Mouse (Mus musculus) adrenal gland (tissue): ENCODE data around the gene Rnaseh2b.

Experiments used
- intact Hi-C: fragments of 180-260 bp; cut with DNase I; formaldehyde crosslinking; loops from one replicate; pipeline ENCODE4 v1.15.1; 2025

Gene Rnaseh2b

GRCm38 (mm10) chr14:62353372-62353771 is 61.0 kb downstream of the Rnaseh2b start:
- intact Hi-C loops, result no loop called here

- intact Hi-C loops, result no loop called here
Observed at GRCm38 (mm10) chr14:62353793-62354192, 61.4 kb downstream of the Rnaseh2b start.

GRCm38 (mm10) chr14:62355201-62355600 is 62.8 kb downstream of the Rnaseh2b start:
- intact Hi-C loops, result no loop called here

GRCm38 (mm10) chr14:62361263-62361980 is 69.0 kb downstream of the Rnaseh2b start:
- intact Hi-C loops, result no loop called here

GRCm38 (mm10) chr14:62363774-62364173 is 71.4 kb downstream of the Rnaseh2b start:
- intact Hi-C loops, result no loop called here

GRCm38 (mm10) chr14:62370819-62371218 is 78.4 kb downstream of the Rnaseh2b start:
- intact Hi-C loops, result no loop called here

- intact Hi-C loops, result no loop called here
Observed at GRCm38 (mm10) chr14:62374001-62374400, 81.6 kb downstream of the Rnaseh2b start.

GRCm38 (mm10) chr14:62375694-62376093 is 83.3 kb downstream of the Rnaseh2b start:
- intact Hi-C loops, result no loop called here

- intact Hi-C loops, result no loop called here
Observed at GRCm38 (mm10) chr14:62376115-62376514, 83.7 kb downstream of the Rnaseh2b start.

GRCm38 (mm10) chr14:62379391-62379790 is 87.0 kb downstream of the Rnaseh2b start:
- intact Hi-C loops, result no loop called here

GRCm38 (mm10) chr14:62380606-62381005 is 88.2 kb downstream of the Rnaseh2b start:
- intact Hi-C loops, result no loop called here

GRCm38 (mm10) chr14:62383109-62383508 is 90.7 kb downstream of the Rnaseh2b start:
- intact Hi-C loops, result no loop called here

- intact Hi-C loops, result no loop called here
Observed at GRCm38 (mm10) chr14:62383786-62384299, 91.5 kb downstream of the Rnaseh2b start.

- intact Hi-C loops, result no loop called here
Observed at GRCm38 (mm10) chr14:62389064-62389728, 96.8 kb downstream of the Rnaseh2b start.

GRCm38 (mm10) chr14:62389729-62390536 is 97.5 kb downstream of the Rnaseh2b start:
- intact Hi-C loops, result no loop called here

- intact Hi-C loops, result no loop called here
Observed at GRCm38 (mm10) chr14:62392754-62393153, 100.4 kb downstream of the Rnaseh2b start.

- intact Hi-C loops, result no loop called here
Observed at GRCm38 (mm10) chr14:62395346-62395745, 103.0 kb downstream of the Rnaseh2b start.

GRCm38 (mm10) chr14:62416007-62416741 is 123.8 kb downstream of the Rnaseh2b start:
- intact Hi-C loops, result no loop called here

GRCm38 (mm10) chr14:62416742-62417134 is 124.3 kb downstream of the Rnaseh2b start:
- intact Hi-C loops, result no loop called here

- intact Hi-C loops, result no loop called here
Observed at GRCm38 (mm10) chr14:62417501-62417900, 125.1 kb downstream of the Rnaseh2b start.

GRCm38 (mm10) chr14:62422265-62422664 is 129.9 kb downstream of the Rnaseh2b start:
- intact Hi-C loops, result no loop called here
